Mouse (Mus musculus): Measurements from ENCODE around the gene Col4a2.

The Col4a2 gene

DNA sequence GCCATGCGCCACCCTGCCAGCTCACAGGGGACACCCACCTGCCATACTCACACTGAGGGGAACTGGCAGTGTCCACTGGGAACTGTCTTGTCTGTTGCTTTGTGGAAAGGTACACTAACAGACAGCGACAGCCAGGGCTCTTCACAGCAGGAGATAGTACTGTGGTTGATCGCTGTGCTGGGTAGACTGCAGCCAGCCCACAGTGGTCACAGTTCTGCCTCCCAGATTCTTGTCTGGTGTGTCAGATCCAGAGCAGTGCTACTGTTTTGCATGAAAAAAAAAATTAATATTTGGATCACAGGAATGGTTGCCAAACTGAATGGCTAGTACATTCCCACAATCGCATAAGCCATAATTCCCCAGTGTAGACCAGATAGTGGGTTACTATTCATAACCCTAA is 74.7 kb downstream of the Col4a2 start:
- no peak for DNase-seq

- no peak for DNase-seq
Observed at GRCm38 (mm10) chr8:11389275-11390050, 76.9 kb downstream of the Col4a2 start.

DNA sequence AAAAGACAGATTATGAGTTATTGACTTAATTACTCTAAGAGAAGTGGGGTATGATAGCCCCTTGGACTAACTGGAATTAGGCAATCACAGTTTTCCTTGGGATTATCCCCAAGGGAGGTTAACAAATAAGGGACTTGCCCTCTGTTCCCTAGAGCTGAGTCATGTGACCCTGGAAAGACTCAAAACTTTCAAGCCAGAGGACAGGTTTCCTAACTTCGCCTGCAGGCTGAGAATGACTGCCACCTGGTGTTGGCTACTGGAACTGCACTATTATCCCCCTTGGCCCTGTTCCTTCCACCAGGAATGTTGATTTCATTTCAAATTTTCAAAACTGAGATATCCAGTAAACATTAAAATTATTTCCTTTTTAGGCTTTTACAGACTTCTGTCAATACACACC is 80.1 kb downstream of the Col4a2 start:
- DNase-seq, result peak; percentile 43

- DNase-seq, result no peak
Observed at GRCm38 (mm10) chr8:11393161-11393560, 80.6 kb downstream of the Col4a2 start.

DNA sequence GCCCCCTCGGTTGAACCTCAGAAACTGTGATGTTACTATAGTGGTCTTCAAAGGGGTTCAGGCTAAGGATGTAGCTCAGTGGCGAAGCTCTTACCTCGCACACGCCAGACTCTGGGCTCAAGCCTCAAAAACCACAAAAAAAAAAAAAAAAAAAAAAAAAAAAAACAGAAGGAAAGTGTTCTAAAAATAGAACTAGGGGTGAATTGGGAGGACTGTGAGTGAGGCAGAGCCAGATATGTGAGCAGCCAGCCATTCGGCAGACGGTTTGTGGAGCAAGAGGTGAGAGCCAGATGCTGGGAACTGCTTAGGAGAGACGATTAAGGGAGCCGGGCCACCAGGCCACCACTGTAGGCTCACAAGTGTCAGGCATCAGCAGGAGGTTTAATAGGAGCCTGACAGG is 81.0 kb downstream of the Col4a2 start:
- no peak for DNase-seq

GRCm38 (mm10) chr8:11394773-11395172 is 82.2 kb downstream of the Col4a2 start:
- DNase-seq, result no peak

DNA sequence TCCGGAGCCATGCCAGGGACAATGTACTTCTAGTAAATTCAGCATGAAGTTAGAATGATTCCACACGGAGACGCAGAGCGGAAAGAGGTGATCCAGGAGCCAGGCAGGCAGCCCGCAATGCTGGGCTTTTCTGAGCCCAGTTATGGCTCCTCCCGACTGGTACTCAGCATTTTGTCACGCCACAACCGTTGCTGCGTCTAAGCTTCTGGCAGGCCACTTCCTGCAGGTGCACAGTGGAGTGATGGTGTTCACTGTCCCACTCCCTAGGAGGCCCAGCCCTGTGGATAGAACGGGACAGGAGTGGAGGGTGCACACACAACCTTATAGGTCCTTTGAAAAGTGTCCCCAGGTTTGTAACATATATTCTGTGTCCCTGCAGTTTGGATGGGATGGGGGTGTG is 83.0 kb downstream of the Col4a2 start:
- DNase-seq, result peak; percentile 57

- peak; percentile 15 for DNase-seq
Observed at GRCm38 (mm10) chr8:11396111-11396510, 83.5 kb downstream of the Col4a2 start.

- no peak for DNase-seq
Observed at GRCm38 (mm10) chr8:11397126-11397525, 84.5 kb downstream of the Col4a2 start.

GRCm38 (mm10) chr8:11399706-11400105 is 87.1 kb downstream of the Col4a2 start:
- DNase-seq, result no peak

DNA sequence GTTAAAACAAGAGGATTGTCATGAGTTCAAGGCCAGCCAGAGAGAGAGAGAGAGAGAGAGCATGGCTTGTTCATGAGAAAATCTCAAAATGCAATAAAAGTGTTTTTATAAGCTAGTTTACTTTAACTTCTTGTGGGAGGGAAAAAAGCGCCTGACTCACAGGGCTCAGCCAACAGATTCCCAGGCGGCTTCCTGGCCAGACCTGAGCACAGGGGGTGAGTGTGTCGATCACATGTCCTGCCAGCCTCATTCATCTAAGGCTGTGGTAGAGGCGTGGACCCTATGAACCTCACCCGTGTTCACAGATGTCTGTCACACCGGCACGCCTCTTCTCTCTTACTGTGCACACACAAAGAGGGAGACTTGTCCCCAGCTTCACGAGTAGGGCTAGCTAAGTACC is 87.6 kb downstream of the Col4a2 start:
- no peak for DNase-seq

DNA sequence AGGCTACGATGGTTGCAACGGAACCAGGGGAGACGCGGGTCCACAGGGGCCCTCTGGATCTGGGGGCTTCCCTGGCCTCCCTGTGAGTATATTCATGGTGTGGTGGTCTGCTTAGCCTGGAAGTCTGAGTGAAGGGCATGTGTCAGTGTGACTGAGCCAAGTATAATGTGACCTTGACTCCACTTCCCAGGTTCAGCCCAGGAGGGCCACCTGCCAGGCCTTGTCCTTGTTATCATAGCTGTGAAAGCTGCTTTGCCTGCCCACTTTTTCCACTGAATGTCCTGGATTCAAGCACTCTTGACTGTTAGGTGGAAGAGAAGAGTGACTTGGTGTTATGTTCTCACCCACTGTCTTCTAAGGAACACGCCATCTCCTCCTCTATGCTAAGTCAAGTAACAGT is 88.6 kb downstream of the Col4a2 start:
- no peak for DNase-seq

GRCm38 (mm10) chr8:11402220-11402619 is 89.6 kb downstream of the Col4a2 start:
- DNase-seq, result no peak

- DNase-seq, result no peak
Observed at GRCm38 (mm10) chr8:11403813-11404212, 91.2 kb downstream of the Col4a2 start.

DNA sequence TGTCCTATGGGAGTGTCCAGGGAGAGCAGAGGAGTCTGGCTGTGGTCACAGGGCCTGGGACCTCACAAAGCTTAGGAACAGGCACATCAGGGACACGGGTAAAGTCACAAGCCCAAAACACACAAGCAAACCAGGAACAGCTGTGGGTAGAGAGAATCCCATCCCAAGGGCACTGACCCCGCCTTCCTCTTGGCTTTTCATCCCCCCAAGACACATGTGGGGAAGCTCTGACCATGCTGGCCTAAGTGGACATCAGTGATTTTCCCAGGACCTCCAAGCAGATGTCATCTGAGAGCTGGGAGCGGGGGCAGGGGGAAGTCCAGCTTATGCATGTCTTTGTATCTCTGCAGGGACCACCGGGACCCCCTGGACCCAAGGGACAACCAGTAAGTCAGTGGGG is 92.0 kb downstream of the Col4a2 start:
- no peak for DNase-seq

GRCm38 (mm10) chr8:11405722-11406481 is 93.3 kb downstream of the Col4a2 start:
- DNase-seq, result no peak

DNA sequence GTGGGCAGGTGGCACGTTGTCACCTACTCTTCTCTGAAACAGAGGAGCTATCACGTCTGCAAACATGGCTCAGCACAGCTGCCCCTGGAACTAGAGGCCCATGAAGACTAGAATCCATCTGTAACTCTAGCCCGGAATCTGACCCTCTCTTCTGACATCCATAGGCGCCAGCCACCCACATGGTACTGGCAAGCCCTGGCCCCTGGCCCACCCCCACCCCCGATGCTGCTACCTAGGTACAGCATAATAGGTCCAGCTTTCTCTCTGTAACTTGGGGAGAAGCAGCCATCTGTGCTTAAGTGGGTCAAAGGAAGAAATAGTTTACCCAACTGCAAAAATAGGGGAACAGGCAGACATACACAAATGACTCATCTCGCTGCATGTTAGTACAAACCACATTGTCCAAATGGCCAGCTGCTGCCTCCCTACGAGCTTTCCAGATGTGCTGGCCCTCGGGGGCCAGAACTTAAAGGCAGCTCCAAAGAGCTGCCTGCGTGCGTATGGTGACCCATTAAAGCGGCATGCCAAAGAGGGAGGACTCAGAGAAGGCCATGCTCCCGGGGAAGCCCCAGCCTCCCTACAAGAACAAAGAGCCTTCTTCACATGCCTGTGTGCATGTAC is 99.0 kb downstream of the Col4a2 start:
- DNase-seq, result no peak

DNA sequence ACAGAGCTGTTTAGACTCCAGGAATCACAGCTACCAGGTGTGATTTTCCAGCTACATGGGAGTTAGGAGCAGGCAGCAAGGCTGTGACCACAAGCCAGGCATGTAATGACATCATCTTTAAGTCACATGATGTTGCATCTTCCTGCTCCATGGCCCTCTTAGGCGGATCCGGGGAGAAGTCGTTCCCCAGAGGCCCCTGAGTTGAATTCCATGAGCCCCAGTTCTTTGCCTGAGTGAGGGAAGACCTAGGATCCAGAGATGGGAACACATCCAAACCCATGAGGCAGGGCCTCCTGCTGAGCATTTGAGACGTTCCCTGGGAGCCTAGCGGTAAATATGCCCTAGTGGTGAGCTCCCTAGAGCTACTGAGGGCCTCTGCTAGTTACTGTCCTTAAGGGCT is 99.8 kb downstream of the Col4a2 start:
- no peak for DNase-seq

- DNase-seq, result no peak
Observed at GRCm38 (mm10) chr8:11414304-11414703, 101.7 kb downstream of the Col4a2 start.

GRCm38 (mm10) chr8:11415089-11415488 is 102.5 kb downstream of the Col4a2 start:
- no peak for DNase-seq

DNA sequence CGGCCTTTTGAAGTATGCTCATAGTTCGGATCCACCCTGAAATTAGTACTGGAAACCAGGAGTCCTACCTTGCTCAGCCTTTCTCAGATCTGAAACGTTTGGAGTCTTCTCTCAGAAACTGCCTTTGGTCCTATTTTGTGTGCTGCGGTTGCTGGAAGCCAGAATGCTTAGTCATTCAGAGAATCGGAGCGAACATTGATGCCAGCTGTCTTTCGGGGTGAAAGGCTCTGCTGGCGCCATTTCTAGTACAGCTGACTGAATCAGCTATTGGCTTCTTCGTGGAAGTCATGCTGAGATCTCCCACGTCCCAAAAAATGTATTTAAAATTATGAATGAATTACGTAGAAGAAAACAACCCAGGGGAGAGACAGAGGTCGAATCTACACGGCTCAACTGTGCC is 105.2 kb downstream of the Col4a2 start:
- no peak for DNase-seq

- no peak for DNase-seq
Observed at GRCm38 (mm10) chr8:11419232-11419631, 106.6 kb downstream of the Col4a2 start.

DNA sequence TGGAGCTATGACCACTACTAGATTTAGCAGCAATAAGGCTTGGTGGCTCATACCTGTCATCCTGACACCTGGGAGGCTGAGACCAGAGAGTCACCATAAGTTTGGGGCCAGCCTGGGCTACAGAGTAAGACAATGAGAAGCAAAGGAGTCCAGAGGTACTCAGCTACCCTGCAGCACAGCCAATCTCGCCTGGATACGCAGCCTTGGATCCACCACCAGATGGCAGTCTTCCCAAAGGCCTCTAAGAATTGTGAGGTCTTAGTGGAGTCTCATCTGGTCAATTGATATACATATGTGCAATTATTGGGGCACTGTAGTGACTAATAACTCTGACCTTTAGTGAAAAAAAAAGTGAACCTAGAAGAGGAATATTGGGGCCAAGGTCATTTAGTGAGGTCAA is 107.0 kb downstream of the Col4a2 start:
- peak; percentile 54 for DNase-seq

GRCm38 (mm10) chr8:11421105-11421504 is 108.5 kb downstream of the Col4a2 start:
- peak; percentile 60 for DNase-seq
